Mouse (Mus musculus) lung, postnatal 10 days (tissue): ENCODE measurements around the gene Dthd1.

Source experiments
- DNase-seq: peaks from one replicate; pipeline ENCODE4 v3.0.0; 2021

Dthd1 gene

DNA sequence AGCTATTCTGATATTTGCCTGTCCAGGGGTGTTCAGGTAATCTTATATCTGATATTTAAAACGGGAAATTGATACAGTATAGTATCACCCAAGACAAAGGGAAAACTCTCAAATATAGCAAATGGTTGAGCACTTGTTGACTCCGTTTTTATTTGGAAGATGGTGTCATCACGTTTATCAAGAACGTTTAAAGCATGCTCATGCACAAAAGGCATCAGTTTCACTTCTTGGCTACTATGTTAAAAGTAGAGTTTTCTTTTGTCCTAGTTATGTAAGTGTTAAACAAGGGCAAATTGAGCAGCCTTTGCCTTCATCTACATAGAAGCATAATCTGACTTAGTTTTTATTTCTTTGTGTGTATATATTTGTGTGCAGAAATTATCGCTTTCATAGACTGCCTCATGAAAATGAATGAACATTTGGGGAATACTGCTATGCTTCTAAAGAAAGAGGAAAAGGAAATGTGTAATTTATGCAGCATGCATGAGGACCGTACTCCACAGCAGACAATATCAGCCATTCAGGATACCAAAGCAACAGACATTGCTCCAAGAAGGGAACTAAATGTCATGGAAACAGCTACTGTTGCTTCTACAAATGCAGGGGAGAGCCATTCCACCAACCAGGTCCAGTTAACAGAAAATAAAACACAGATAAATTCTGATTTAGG lies at the start of gene Dthd1:
Gene Dthd1 (plus strand): TSS at position 422 of the 670 bp plus-strand sequence.
- no peak for DNase-seq

GRCm38 (mm10) chr5:62764161-62764560 lies 49.5 kb upstream of the Dthd1 start:
- DNase-seq = no peak

- DNase-seq = no peak
These were observed 48.2 kb upstream of the Dthd1 start for GRCm38 (mm10) chr5:62765459-62765783.

GRCm38 (mm10) chr5:62765784-62766701 lies 47.6 kb upstream of the Dthd1 start, which contains the start of gene Arap2:
Arap2 (minus strand) TSS chr5:62766159.
- DNase-seq = peak; percentile 70

- no peak for DNase-seq
These were observed 41.6 kb upstream of the Dthd1 start for GRCm38 (mm10) chr5:62771775-62772599.

DNA sequence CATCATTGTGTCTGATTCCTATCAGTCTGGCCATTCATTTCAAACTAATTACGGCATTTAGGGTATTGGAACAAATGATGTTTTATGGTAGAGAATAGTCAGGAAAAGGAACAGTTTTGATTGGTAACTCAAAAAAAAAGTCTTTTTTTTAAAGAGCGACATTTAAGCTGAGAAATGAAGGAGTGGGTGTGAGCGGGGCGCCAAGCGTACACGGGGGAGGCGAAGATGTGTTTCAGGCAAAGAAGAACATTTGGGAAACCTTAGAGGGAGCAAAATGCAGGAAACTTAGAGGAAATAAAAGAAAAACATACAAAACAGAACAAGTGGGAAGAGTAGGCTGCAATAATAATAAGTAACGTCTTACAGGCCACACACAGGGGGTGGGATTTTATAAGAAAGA lies 35.8 kb upstream of the Dthd1 start:
- no peak for DNase-seq

DNA sequence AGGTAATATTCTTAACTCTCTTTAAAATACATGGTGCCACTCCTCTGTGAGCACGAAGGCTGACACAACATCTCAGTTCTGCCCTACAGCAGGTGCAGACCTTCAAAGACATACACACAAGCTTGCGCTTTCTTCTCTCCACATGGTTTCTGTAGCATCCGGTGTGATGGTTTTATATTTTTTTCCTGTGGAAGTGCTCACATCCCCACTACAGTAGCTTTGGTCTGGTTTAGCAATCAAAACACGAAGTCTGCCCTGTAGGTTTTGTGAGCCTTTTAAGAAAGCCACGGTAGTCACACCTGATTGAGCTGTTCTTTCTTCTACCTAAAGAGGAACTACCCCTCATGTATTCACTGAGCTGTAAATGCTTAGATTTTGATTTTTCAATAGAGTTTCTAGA lies 34.9 kb upstream of the Dthd1 start:
- no peak for DNase-seq

- no peak for DNase-seq
These were observed 26.8 kb upstream of the Dthd1 start for GRCm38 (mm10) chr5:62786809-62787208.

- no peak for DNase-seq
These were observed 22.6 kb upstream of the Dthd1 start for GRCm38 (mm10) chr5:62790921-62791564.

DNA sequence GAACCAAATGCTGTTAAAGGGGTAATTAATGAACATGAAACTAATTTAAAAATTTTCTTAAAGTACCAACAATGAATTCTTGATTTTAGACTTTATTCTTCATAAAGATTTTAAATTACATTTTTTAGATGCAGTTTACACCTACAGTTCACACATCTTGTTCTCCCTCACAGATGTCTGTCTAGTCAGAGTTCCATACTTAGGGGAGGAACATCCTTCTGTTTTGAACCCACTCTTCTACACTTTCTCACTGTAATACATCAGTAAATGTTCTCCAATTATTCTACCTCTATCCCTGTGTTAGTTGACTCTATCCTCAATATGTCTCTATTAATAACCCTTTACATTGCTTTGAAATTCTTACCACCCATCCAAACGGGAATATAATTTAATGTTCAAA lies 20.8 kb upstream of the Dthd1 start:
- DNase-seq = no peak

GRCm38 (mm10) chr5:62814072-62814414 lies 420 bp downstream of the Dthd1 start:
- no peak for DNase-seq

DNA sequence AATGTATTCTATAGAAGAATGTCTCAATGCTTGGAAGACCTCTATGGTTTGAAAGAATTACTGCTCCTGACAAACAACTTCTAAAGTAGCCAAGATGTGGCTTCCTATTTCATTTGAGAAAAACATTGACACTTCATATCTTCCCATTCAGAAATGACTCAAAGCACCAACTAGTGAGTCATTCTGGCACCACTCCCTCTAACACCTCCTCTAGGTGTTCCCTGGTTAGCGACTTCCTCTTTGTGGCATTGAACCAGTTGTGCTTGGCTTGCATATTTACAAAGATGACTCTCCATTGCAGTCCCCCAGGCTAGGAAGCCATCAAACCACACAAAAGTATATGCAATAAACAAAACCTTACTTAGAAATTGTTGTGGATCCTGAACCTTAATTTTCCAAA lies 2.1 kb downstream of the Dthd1 start:
- DNase-seq = no peak

DNA sequence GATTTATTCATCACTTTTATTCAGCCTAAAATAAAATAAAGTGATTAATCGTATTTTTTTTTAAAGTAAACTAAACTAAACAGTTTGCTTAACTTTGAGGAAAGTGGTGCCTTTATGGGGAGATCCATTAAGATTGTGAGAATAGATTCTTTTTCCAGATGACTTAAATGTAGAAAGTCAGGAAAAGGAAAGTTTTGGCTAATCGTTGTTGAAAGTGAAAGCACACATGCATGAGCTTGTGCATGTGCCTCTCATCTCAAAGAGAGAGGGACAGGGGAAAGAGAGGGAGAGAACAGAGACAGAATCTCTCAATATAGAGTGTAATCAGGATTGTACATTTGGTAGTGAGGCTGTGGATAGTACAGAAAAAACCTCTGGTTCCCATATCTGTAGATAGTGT lies 5.9 kb downstream of the Dthd1 start:
- no peak for DNase-seq

DNA sequence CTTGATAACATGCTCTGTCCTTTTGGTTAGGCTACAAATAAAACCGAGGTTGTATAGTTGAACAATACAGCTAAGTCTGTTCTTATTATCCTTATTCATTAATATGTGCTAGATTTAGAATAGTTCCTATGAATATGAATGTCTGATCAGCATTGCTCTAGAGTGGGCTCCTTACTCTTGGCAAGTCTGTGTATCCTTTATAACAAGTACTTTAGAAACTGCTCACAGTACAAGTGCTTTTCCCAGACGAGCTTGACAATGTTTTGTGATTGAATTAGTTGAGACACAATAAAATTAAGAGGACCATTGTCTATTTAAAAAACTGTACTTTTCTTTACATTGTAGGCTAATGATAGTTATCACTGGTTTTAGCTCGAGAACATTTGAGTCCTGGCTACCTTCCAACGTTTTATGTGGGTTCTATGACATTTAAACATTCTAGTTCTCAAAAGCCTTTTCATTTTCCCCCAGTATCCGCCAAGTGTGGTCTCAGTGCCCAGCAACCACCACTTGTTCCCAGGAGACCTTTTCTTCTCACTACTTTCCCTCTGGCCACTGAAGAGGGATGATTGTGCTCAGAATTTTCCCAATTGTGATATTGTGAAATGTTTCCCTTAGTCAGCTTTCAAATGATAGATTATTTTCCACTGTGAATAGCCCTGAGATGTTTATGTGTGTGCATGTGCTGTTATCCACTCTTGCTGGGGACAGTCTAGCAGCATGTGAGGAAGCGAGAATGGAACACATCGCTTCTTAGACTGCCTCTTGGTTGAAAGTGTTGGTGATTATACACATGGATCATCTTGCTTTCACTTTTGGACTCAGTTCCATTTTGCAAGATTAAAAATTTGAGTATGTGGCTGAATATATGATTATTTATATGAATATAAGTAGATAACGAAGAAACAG lies 7.0 kb downstream of the Dthd1 start:
- no peak for DNase-seq

GRCm38 (mm10) chr5:62842955-62843730 lies 29.5 kb downstream of the Dthd1 start:
- DNase-seq = no peak

DNA sequence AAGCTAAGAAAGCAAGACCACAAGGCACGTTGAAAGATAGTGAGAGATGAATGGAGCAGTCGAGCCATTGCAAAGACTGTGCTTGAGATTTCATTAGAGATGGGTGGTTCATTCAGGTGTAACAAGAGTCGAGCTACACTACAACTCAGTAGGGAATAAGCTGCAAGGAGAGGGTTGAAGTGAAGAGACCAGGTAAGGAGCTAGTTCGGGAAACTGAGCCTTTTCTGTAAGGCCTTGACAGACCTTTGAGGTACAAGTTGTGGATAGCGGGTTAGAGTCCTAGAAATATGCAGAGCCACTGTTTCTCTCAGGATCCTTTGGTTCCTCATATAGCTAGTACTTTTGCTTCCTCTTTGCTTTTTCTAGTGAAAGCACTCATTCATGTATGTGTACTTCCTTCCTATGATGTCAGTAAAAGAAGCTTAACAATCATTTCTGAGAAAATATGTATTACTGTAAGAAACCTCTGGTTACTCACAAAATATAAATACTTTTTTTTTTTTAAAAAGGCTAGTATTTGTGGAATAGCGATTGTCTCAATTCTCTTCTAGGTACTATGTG lies 33.0 kb downstream of the Dthd1 start:
- DNase-seq = no peak

DNA sequence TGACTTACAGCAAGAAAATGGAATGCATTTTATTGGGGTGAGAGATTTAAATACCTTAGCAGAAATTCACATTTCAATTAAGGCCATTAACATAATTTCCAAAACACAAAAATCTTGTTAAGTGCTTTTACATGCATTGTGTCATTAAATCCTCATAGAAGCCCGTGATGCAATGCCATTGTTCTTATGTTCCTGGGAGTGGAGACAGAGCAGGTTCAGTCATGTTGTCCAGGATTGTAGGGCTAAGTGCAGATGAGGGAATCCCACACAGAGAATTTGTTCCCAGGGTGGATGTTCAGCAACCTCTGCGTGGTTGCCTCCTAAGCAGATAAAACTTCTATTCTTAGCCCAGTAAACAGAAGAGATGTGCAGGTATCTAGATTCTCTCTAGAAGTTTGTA lies 37.7 kb downstream of the Dthd1 start:
- no peak for DNase-seq

DNA sequence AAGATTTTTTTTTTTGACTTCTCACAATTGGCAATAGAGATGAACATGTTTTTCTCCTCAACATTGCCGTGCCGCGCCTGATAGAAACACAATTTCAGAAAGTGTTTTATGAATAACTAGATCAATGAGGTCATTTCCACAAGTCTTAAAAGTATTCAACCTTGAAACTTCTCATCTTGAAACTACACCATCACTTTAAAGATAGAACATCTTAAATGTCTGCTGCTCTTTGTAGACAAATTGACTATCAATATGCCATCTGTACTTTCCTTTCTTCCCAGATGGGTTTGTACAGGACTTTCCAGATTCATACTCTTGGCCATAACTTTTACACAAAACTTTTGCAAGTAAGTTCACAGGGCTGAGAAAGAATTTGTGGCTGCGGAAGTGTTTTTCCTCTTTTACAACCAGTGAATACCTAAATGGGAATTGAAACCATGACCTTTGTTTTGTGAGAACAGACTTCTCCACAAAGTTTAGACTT lies 40.8 kb downstream of the Dthd1 start:
- DNase-seq = no peak

DNA sequence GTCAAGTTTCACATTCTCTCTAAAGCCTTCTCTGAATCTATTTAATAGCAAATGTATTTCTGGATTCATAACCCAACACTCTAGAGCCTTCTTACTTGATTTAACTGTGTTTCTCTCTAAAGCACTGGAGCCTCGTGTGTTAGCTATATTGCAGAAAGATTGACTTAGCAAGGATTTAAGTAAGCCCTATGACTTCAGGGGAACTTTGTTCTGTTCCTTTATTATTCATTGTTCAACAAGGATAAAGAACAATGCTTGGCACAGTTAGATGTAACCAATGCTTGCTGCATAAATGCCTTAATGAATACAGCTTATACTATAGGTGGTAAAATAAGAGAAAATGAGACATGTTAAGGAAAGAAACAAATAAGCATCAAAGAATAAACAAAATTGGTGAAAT lies 43.9 kb downstream of the Dthd1 start:
- DNase-seq = no peak

- no peak for DNase-seq
These were observed 44.7 kb downstream of the Dthd1 start for GRCm38 (mm10) chr5:62858282-62858681.

GRCm38 (mm10) chr5:62864348-62864747 lies 50.7 kb downstream of the Dthd1 start:
- DNase-seq = no peak
